19 mouse cellular contexts compared by ENCODE assay signal in the genomic region with DNA sequence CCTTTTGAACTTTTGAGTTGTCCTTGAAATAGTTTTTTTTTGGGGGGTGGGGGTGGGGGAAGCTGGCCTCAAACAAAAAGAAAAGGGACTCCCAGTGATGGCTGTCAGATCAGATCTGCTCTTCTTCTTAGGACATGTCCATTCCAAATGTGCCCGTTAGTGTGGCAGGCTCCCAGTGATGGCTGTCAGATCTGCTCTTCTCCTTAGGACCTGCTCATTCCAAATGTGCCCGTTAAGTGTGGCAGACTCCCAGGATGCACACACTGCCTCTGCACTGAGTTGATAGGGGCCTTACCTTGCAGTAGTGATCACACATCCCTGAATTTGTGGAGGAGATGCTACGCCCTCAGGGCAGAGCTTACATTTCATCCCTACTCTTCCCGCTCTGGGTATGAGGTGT. TPM values are rescaled to one million over a fixed set of nuclear protein-coding genes. Genes with fewer than 3 reads are reported as not detected.
"Had no signal": no experiment of that assay in that cellular context is flagged by ENCODE, and none has a peak within 500 bp of the region (broad histone marks: within the 10 kb centered on the region; RNA-seq: fewer than 3 reads in every experiment).

No protein-coding gene starts in this region.

- H3K9me3 ChIP-seq: liver, embryonic 13.5 days; liver, embryonic 15.5 days; lung, embryonic 15.5 days; megakaryocyte, embryonic 14.5 days; midbrain, embryonic 13.5 days; midbrain, embryonic 15.5 days; neural tube, embryonic 13.5 days; neural tube, embryonic 15.5 days; stomach, embryonic 15.5 days had no signal

- DNase-seq: liver, embryonic 13.5 days; liver, postnatal 0 days; lung, adult 2 months; thymus, adult 2 months; thymus, postnatal 25 days; thymus, postnatal 4 days had no signal

- ATAC-seq: liver, postnatal 0 days; midbrain, embryonic 13.5 days; midbrain, embryonic 15.5 days had no signal

- H3K4me2 ChIP-seq: liver, embryonic 13.5 days; liver, embryonic 15.5 days; lung, embryonic 15.5 days; midbrain, embryonic 11.5 days; midbrain, embryonic 13.5 days; midbrain, embryonic 15.5 days; neural tube, embryonic 13.5 days; neural tube, embryonic 15.5 days; stomach, embryonic 15.5 days had no signal

- H3K4me3 ChIP-seq: liver, embryonic 13.5 days; liver, embryonic 15.5 days; lung, embryonic 15.5 days; megakaryocyte, embryonic 14.5 days; midbrain, embryonic 13.5 days; midbrain, embryonic 15.5 days; neural tube, embryonic 13.5 days; neural tube, embryonic 15.5 days; stomach, embryonic 15.5 days had no signal

- H3K36me3 ChIP-seq: liver, embryonic 13.5 days; lung, embryonic 15.5 days; midbrain, embryonic 13.5 days; midbrain, embryonic 15.5 days; neural tube, embryonic 13.5 days; neural tube, embryonic 15.5 days; stomach, embryonic 15.5 days had no signal

- H3K27ac ChIP-seq: liver, embryonic 13.5 days; liver, embryonic 15.5 days; lung, embryonic 15.5 days; macrophage; midbrain, embryonic 13.5 days; midbrain, embryonic 15.5 days; neural tube, embryonic 13.5 days; neural tube, embryonic 15.5 days; stomach, embryonic 15.5 days; stomach, postnatal 0 days had no signal

- H3K27me3 ChIP-seq: liver, embryonic 13.5 days; liver, embryonic 15.5 days; lung, embryonic 15.5 days; midbrain, embryonic 13.5 days; midbrain, embryonic 15.5 days; neural tube, embryonic 13.5 days; neural tube, embryonic 15.5 days; stomach, embryonic 15.5 days had no signal

- H3K9ac ChIP-seq: liver, embryonic 13.5 days; liver, embryonic 15.5 days; liver, postnatal 0 days; lung, embryonic 15.5 days; midbrain, embryonic 13.5 days; midbrain, embryonic 15.5 days; neural tube, embryonic 13.5 days; neural tube, embryonic 15.5 days; stomach, embryonic 15.5 days had no signal

- H3K4me1 ChIP-seq: liver, embryonic 13.5 days; liver, embryonic 15.5 days; midbrain, embryonic 13.5 days; midbrain, embryonic 15.5 days; neural tube, embryonic 13.5 days; stomach, embryonic 15.5 days had no signal

RNA-seq across cellular contexts. Expression of a gene that starts 45.8 kb away (rescaled TPM):
- total RNA-seq: megakaryocyte progenitor cell, adult 5-6 weeks; monocyte, adult 5-6 weeks had no signal
